Mouse (Mus musculus) liver, adult 2 months (tissue): ENCODE data around the gene Preb. TPM values are rescaled to one million over a fixed set of nuclear protein-coding genes. Genes with fewer than 3 reads are reported as not detected.

ENCODE experiments used
- DNase-seq: peaks from one replicate; pipeline ENCODE4 v3.0.0-alpha.2; 2011; ENCODE audit warnings: low read depth, low spot score; ENCODE audit errors: extremely low read depth
- H3K27ac ChIP-seq: fragments of 200-500 bp; replicated peaks from 2 replicates; pipeline ENCODE4 v1.5.1; 2012; ENCODE audit warnings: low read depth, mild to moderate bottlenecking, control low read depth, inconsistent platforms, low read length; ENCODE audit not compliant: insufficient read depth
- H3K27me3 ChIP-seq: fragments of 200-500 bp; 2 replicates; pipeline ENCODE4 v1.6.1; 2012; ENCODE audit warnings: mild to moderate bottlenecking, moderate library complexity, low read length, inconsistent platforms; ENCODE audit not compliant: control insufficient read depth, insufficient read depth
- H3K36me3 ChIP-seq: fragments of 200-500 bp; 2 replicates; pipeline ENCODE4 v1.6.1; 2012; ENCODE audit warnings: low read length, inconsistent platforms; ENCODE audit not compliant: control insufficient read depth, insufficient read depth
- H3K4me1 ChIP-seq: fragments of 200-500 bp; 2 replicates; pipeline ENCODE4 v1.6.1; 2011; ENCODE audit warnings: low read length; ENCODE audit not compliant: control insufficient read depth, insufficient read depth
- H3K4me3 ChIP-seq: fragments of 200-500 bp; 2 replicates; pipeline ENCODE4 v1.5.1; 2011; ENCODE audit warnings: low read depth, mild to moderate bottlenecking, control low read depth, low read length, moderate library complexity; ENCODE audit not compliant: insufficient read depth
- H3K79me2 ChIP-seq: fragments of 200-500 bp; 2 replicates; pipeline ENCODE4 v1.6.1; 2012; ENCODE audit warnings: inconsistent platforms, mild to moderate bottlenecking, low read length, moderate library complexity; ENCODE audit not compliant: control insufficient read depth, insufficient read depth
- H3K9ac ChIP-seq: fragments of 200-500 bp; 2 replicates; pipeline ENCODE4 v1.6.1; 2012; ENCODE audit warnings: low read depth, mild to moderate bottlenecking, control low read depth, inconsistent platforms, low read length
- CTCF ChIP-seq: fragments of 200-500 bp; IDR thresholded peaks from 2 replicates; pipeline ENCODE4 v1.5.1; 2011; ENCODE audit warnings: low read depth, low read length, control low read depth
- POLR2A ChIP-seq: fragments of 200-500 bp; IDR thresholded peaks from 2 replicates; pipeline ENCODE4 v1.6.1; 2011; ENCODE audit warnings: low read length, control low read depth; ENCODE audit not compliant: insufficient read depth; ENCODE audit errors: extremely low read depth
- whole genome bisulfite sequencing: fragments of 180-500 bp; shearing (Covaris S2); methylation state at CpG from one replicate; pipeline ENCODE4 v1.1.7; 2018; 5-methylcytosine and 5-hydroxymethylcytosine counted together
- polyA plus RNA-seq: library from polyadenylated mRNA; depleted of rRNA; stranded (reverse); fragments of >200 nt; gene quantifications from 2 replicates; pipeline ENCODE4 v1.2.3, GENCODE M21; 2012
- total RNA-seq: library from RNA; depleted of rRNA; stranded (reverse); fragments of >200 nt; gene quantifications from 2 replicates; pipeline ENCODE4 v1.2.3, GENCODE M21; 2014

Gene Preb
- total and polyA plus RNA-seq, 2 experiments, result 62.0 to 433 TPM

GRCm38 (mm10) chr5:30974870-30975656 lies 14.9 kb upstream of the Preb start:
- H3K27ac ChIP-seq, result no peak overlapping the region
- no peaks in the 10 kb centered on the region for H3K79me2 ChIP-seq
- no peaks in the 10 kb centered on the region for H3K27me3 ChIP-seq
- no peak overlapping the region for H3K9ac ChIP-seq
- 88% methylated on average over 9 of the region's 9 CpGs for whole genome bisulfite sequencing
- no peak overlapping the region for H3K4me3 ChIP-seq
- no peak for DNase-seq
- H3K36me3 ChIP-seq, result no peaks in the 10 kb centered on the region
- TF ChIP-seq POLR2A, result no peak
- no peak for TF ChIP-seq CTCF
- no peaks in the 10 kb centered on the region for H3K4me1 ChIP-seq

- H3K4me3 ChIP-seq, result no peak overlapping the region
- H3K27ac ChIP-seq, result no peak overlapping the region
- H3K27me3 ChIP-seq, result no peaks in the 10 kb centered on the region
- DNase-seq, result no peak
- no peaks in the 10 kb centered on the region for H3K36me3 ChIP-seq
- TF ChIP-seq CTCF (no peak), POLR2A (no peak)
- H3K79me2 ChIP-seq, result no peaks in the 10 kb centered on the region
- no peak overlapping the region for H3K9ac ChIP-seq
- H3K4me1 ChIP-seq, result no peaks in the 10 kb centered on the region; the same call in 1 of the 2 replicates
- 63% methylated on average over 2 of the region's 2 CpGs for WGBS
These were observed 9.3 kb upstream of the Preb start for GRCm38 (mm10) chr5:30969440-30969839.

- Histone ChIP-seq H3K36me3 (no peaks in the 10 kb centered on the region), H3K27me3 (no peaks in the 10 kb centered on the region), H3K9ac (no peak within 1 kb of the TSS), H3K4me1 (no peaks in the 10 kb centered on the region; the same call in 1 of the 2 replicates), H3K27ac (no peak within 1 kb of the TSS), H3K4me3 (no peak within 1 kb of the TSS), H3K79me2 (no peaks in the 10 kb centered on the region)
- no peak for DNase-seq
- TF ChIP-seq CTCF (no peak), POLR2A (no peak)
- 89% methylated on average over 8 of the region's 8 CpGs for WGBS
These were observed 8.3 kb upstream of the Preb start, which contains the start of gene Tcf23 for GRCm38 (mm10) chr5:30968416-30968815. Gene Tcf23 (plus strand): TSS chr5:30968662.

GRCm38 (mm10) chr5:30966189-30966588 lies 6.0 kb upstream of the Preb start:
- TF ChIP-seq CTCF, result no peak
- no peak for TF ChIP-seq POLR2A
- no peaks in the 10 kb centered on the region for H3K79me2 ChIP-seq
- H3K27ac ChIP-seq, result no peak overlapping the region
- DNase-seq, result peak; percentile 82
- H3K36me3 ChIP-seq, result no peaks in the 10 kb centered on the region
- H3K4me3 ChIP-seq, result no peak overlapping the region
- WGBS, result 29% methylated on average over 4 of the region's 4 CpGs
- no peak overlapping the region for H3K9ac ChIP-seq
- H3K27me3 ChIP-seq, result no peaks in the 10 kb centered on the region
- no peaks in the 10 kb centered on the region; the same call in 1 of the 2 replicates for H3K4me1 ChIP-seq

GRCm38 (mm10) chr5:30963916-30964315 lies 3.8 kb upstream of the Preb start:
- Histone ChIP-seq H3K27ac (no peak overlapping the region), H3K36me3 (no peaks in the 10 kb centered on the region), H3K79me2 (peaks cover 7% of the 10 kb centered on the region; the same call in 1 of the 2 replicates), H3K9ac (no peak overlapping the region), H3K4me3 (no peak overlapping the region), H3K27me3 (no peaks in the 10 kb centered on the region), H3K4me1 (peaks cover under 1% of the 10 kb centered on the region; the same call in 1 of the 2 replicates)
- no peak for DNase-seq
- no peak for TF ChIP-seq CTCF
- no peak for TF ChIP-seq POLR2A
- WGBS, result 93% methylated on average over 3 of the region's 3 CpGs

GRCm38 (mm10) chr5:30961545-30962505 lies 1.7 kb upstream of the Preb start:
- peaks cover 13% of the 10 kb centered on the region for H3K36me3 ChIP-seq
- H3K79me2 ChIP-seq, result peaks cover 21% of the 10 kb centered on the region; the same call in 1 of the 2 replicates
- no peaks in the 10 kb centered on the region for H3K27me3 ChIP-seq
- H3K4me1 ChIP-seq, result peaks cover 13% of the 10 kb centered on the region
- no peak overlapping the region for H3K27ac ChIP-seq
- DNase-seq, result no peak
- 71% methylated on average over 10 of the region's 10 CpGs for WGBS
- TF ChIP-seq POLR2A (no peak), CTCF (no peak)
- H3K9ac ChIP-seq, result no peak overlapping the region
- H3K4me3 ChIP-seq, result no peak overlapping the region
